Mouse (Mus musculus) hindbrain, embryonic 14.5 days (tissue): ENCODE measurements around the gene Gpld1. TPM values are rescaled to one million over a fixed set of nuclear protein-coding genes. Genes with fewer than 3 reads are reported as not detected.

ENCODE experiments used
- ATAC-seq: fragments of 200-750 bp; cut with Nextera tagmentation; 2 replicates; pipeline ENCODE4 v1.8.0; 2017; ENCODE audit warnings: moderate number of reproducible peaks, mild to moderate bottlenecking, moderate TSS enrichment, moderate library complexity; ENCODE audit not compliant: low FRiP score
- DNase-seq: peaks from one replicate; pipeline ENCODE4 v3.0.0-alpha.2; 2015; ENCODE audit warnings: low spot score
- H3K27ac ChIP-seq: fragments of 300-500 bp; sonication (generic); 2 replicates; pipeline ENCODE4 v1.5.1; 2014; ENCODE audit warnings: mild to moderate bottlenecking, moderate library complexity
- H3K27me3 ChIP-seq: fragments of 300-500 bp; sonication (generic); 2 replicates; pipeline ENCODE4 v1.6.1; 2014; ENCODE audit warnings: mild to moderate bottlenecking, low read length, mixed read lengths; ENCODE audit not compliant: control insufficient read depth, insufficient read depth
- H3K36me3 ChIP-seq: fragments of 300-500 bp; sonication (generic); replicated peaks from 2 replicates; pipeline ENCODE4 v1.6.1; 2014; ENCODE audit not compliant: control insufficient read depth, insufficient read depth
- H3K4me1 ChIP-seq: fragments of 300-500 bp; sonication (generic); replicated peaks from 2 replicates; pipeline ENCODE4 v1.6.1; 2014; ENCODE audit warnings: antibody characterized with exemption, low read length, mixed read lengths; ENCODE audit not compliant: control insufficient read depth, insufficient read depth
- H3K4me2 ChIP-seq: fragments of 300-500 bp; sonication (generic); replicated peaks from 2 replicates; pipeline ENCODE4 v1.6.1; 2014; ENCODE audit warnings: mild to moderate bottlenecking, moderate library complexity
- H3K4me3 ChIP-seq: fragments of 300-500 bp; sonication (generic); replicated peaks from 2 replicates; pipeline ENCODE4 v1.5.1; 2014; ENCODE audit warnings: mild to moderate bottlenecking, low read length
- H3K9ac ChIP-seq: fragments of 300-500 bp; sonication (generic); 2 replicates; pipeline ENCODE4 v1.6.1; 2014
- H3K9me3 ChIP-seq: fragments of 300-500 bp; sonication (generic); 2 replicates; pipeline ENCODE4 v1.6.1; 2016; ENCODE audit warnings: low read length; ENCODE audit not compliant: control insufficient read depth
- WGBS: fragments of 180-500 bp; shearing (Covaris S2); extraction: QIAGEN DNeasy Blood & Tissue Kit; methylation state at CpG from one replicate; pipeline ENCODE4 v1.1.7; 2014; 5-methylcytosine and 5-hydroxymethylcytosine counted together
- polyA plus RNA-seq: library from polyadenylated mRNA; unstranded; fragments of >200 nt; fragmentation: Nextera tagmentation; extraction: Ambion mirVana; gene quantifications from 2 replicates; pipeline ENCODE4 v1.2.1, GENCODE M21; 2014

Gpld1 gene
- polyA plus RNA-seq, 1 experiment from 2014 or later: 3.8 TPM

- 70% methylated on average over 13 of the region's 13 CpGs for WGBS
- DNase-seq (no peak), ATAC-seq (no peak)
- no peak overlapping the region for H3K4me2 ChIP-seq
- H3K9me3 ChIP-seq: no peaks in the 10 kb centered on the region
- H3K27me3 ChIP-seq: no peaks in the 10 kb centered on the region
- peaks cover 75% of the 10 kb centered on the region for H3K36me3 ChIP-seq
- H3K4me3 ChIP-seq: no peak overlapping the region
- no peaks in the 10 kb centered on the region for H3K4me1 ChIP-seq
- no peak overlapping the region for H3K27ac ChIP-seq
- no peak overlapping the region for H3K9ac ChIP-seq
These were observed 27.1 kb upstream of the Gpld1 start for GRCm38 (mm10) chr13:24915831-24916230.

GRCm38 (mm10) chr13:24920333-24920977 lies 22.5 kb upstream of the Gpld1 start:
- WGBS: 27% methylated on average over 5 of the region's 5 CpGs
- H3K27me3 ChIP-seq: no peaks in the 10 kb centered on the region
- no peak overlapping the region for H3K27ac ChIP-seq
- peak; percentile 88; the same call in 1 of the 2 replicates for ATAC-seq
- H3K36me3 ChIP-seq: peaks cover 71% of the 10 kb centered on the region
- H3K4me1 ChIP-seq: no peaks in the 10 kb centered on the region
- H3K9ac ChIP-seq: no peak overlapping the region
- no peak overlapping the region for H3K4me2 ChIP-seq
- peak; percentile 79 for DNase-seq
- no peak overlapping the region for H3K4me3 ChIP-seq
- H3K9me3 ChIP-seq: no peaks in the 10 kb centered on the region

- Histone ChIP-seq H3K9me3 (no peaks in the 10 kb centered on the region), H3K4me3 (no peak overlapping the region), H3K27ac (no peak overlapping the region), H3K4me1 (no peaks in the 10 kb centered on the region), H3K27me3 (no peaks in the 10 kb centered on the region), H3K9ac (no peak overlapping the region), H3K36me3 (peaks cover 70% of the 10 kb centered on the region), H3K4me2 (no peak overlapping the region)
- no peak for DNase-seq
- WGBS: 85% methylated on average over 6 of the region's 6 CpGs
- ATAC-seq: no peak
These were observed 21.7 kb upstream of the Gpld1 start for GRCm38 (mm10) chr13:24921281-24921680.

- no peaks in the 10 kb centered on the region for H3K4me1 ChIP-seq
- H3K9me3 ChIP-seq: no peaks in the 10 kb centered on the region
- H3K4me3 ChIP-seq: no peak overlapping the region
- DNase-seq (no peak), ATAC-seq (no peak)
- H3K27ac ChIP-seq: no peak overlapping the region
- H3K27me3 ChIP-seq: no peaks in the 10 kb centered on the region
- H3K4me2 ChIP-seq: no peak overlapping the region
- H3K36me3 ChIP-seq: peaks cover 49% of the 10 kb centered on the region
- H3K9ac ChIP-seq: no peak overlapping the region
- WGBS: 97% methylated on average over 5 of the region's 5 CpGs
These were observed 19.0 kb upstream of the Gpld1 start for GRCm38 (mm10) chr13:24923991-24924390.

GRCm38 (mm10) chr13:24930591-24930990 lies 12.4 kb upstream of the Gpld1 start:
- Histone ChIP-seq H3K27ac (no peak overlapping the region), H3K4me1 (no peaks in the 10 kb centered on the region), H3K4me2 (no peak overlapping the region), H3K36me3 (peaks cover 6% of the 10 kb centered on the region; the same call in 1 of the 2 replicates), H3K9me3 (no peaks in the 10 kb centered on the region), H3K9ac (no peak overlapping the region), H3K27me3 (no peaks in the 10 kb centered on the region), H3K4me3 (no peak overlapping the region)
- DNase-seq (no peak), ATAC-seq (no peak)

GRCm38 (mm10) chr13:24933199-24933598 lies 9.8 kb upstream of the Gpld1 start:
- no peak overlapping the region for H3K4me3 ChIP-seq
- no peaks in the 10 kb centered on the region for H3K27me3 ChIP-seq
- DNase-seq: no peak
- peaks cover 6% of the 10 kb centered on the region; the same call in 1 of the 2 replicates for H3K4me1 ChIP-seq
- H3K4me2 ChIP-seq: no peak overlapping the region
- no peak overlapping the region for H3K27ac ChIP-seq
- ATAC-seq: no peak
- H3K9me3 ChIP-seq: no peaks in the 10 kb centered on the region
- H3K9ac ChIP-seq: no peak overlapping the region
- 95% methylated on average over 7 of the region's 7 CpGs for WGBS
- H3K36me3 ChIP-seq: no peaks in the 10 kb centered on the region

GRCm38 (mm10) chr13:24936772-24937107 lies 6.2 kb upstream of the Gpld1 start:
- ATAC-seq: peak; percentile 61; the same call in 1 of the 2 replicates
- no peak for DNase-seq
- Histone ChIP-seq H3K27ac (peak overlapping the region; percentile 85), H3K4me2 (peak overlapping the region; percentile 88), H3K4me3 (peak overlapping the region; percentile 96), H3K4me1 (peaks cover 8% of the 10 kb centered on the region; the same call in 1 of the 2 replicates), H3K36me3 (no peaks in the 10 kb centered on the region), H3K27me3 (no peaks in the 10 kb centered on the region), H3K9ac (peak overlapping the region; percentile 90), H3K9me3 (no peaks in the 10 kb centered on the region)
- WGBS: 43% methylated on average over 5 of the region's 5 CpGs

GRCm38 (mm10) chr13:24937108-24937838 lies 5.7 kb upstream of the Gpld1 start, which contains the start of gene Aldh5a1:
TSS of gene Aldh5a1 (minus strand) at chr13:24937661.
- H3K36me3 ChIP-seq: no peaks in the 10 kb centered on the region
- H3K9me3 ChIP-seq: no peaks in the 10 kb centered on the region
- peak within 1 kb of the TSS; percentile 90 for H3K9ac ChIP-seq
- H3K4me1 ChIP-seq: peaks cover 11% of the 10 kb centered on the region
- peak within 1 kb of the TSS; percentile 96 for H3K4me3 ChIP-seq
- no peaks in the 10 kb centered on the region for H3K27me3 ChIP-seq
- peak within 1 kb of the TSS; percentile 88 for H3K4me2 ChIP-seq
- ATAC-seq (peak; percentile 87), DNase-seq (peak; percentile 82)
- H3K27ac ChIP-seq: peak within 1 kb of the TSS; percentile 85
- under 1% methylated on average over 62 of the region's 75 CpGs for WGBS

GRCm38 (mm10) chr13:24937839-24938166 lies 5.1 kb upstream of the Gpld1 start:
- peak overlapping the region; percentile 85 for H3K27ac ChIP-seq
- no peaks in the 10 kb centered on the region for H3K9me3 ChIP-seq
- H3K4me1 ChIP-seq: peaks cover 11% of the 10 kb centered on the region
- peak overlapping the region; percentile 90 for H3K9ac ChIP-seq
- H3K27me3 ChIP-seq: no peaks in the 10 kb centered on the region
- peak overlapping the region; percentile 88 for H3K4me2 ChIP-seq
- WGBS: 20% methylated on average over 12 of the region's 12 CpGs
- DNase-seq (no peak), ATAC-seq (peak; percentile 38)
- peak overlapping the region; percentile 96 for H3K4me3 ChIP-seq
- H3K36me3 ChIP-seq: no peaks in the 10 kb centered on the region
